Mouse (Mus musculus): ENCODE data around the gene Mgat4b. TPM values are rescaled to one million over a fixed set of nuclear protein-coding genes. Genes with fewer than 3 reads are reported as not detected.

Mgat4b gene
- polyA plus RNA-seq, 1 experiment: 171 TPM

- TF ChIP-seq CTCF (IDR thresholded peaks at IDR 0.05; ENCODE audit: extremely low read depth, insufficient read length, insufficient replicate concordance, low read depth, low read length): no peak
- TF ChIP-seq POLR2A (IDR thresholded peaks at IDR 0.05; ENCODE audit: low read depth, low read length): no peak
- H3K4me3 ChIP-seq (ENCODE audit: low read depth, low read length): no peak overlapping the region
- 65% methylated on average over 8 of the region's 8 CpGs for WGBS
- H3K27ac ChIP-seq (ENCODE audit: insufficient read depth, low read depth, low read length): no peak overlapping the region
- peaks cover 64% of the 10 kb centered on the region for H3K36me3 ChIP-seq (ENCODE audit: control insufficient read depth, insufficient read depth, low read length)
- H3K4me1 ChIP-seq (ENCODE audit: control insufficient read depth, insufficient read depth, insufficient read length, low read length): peaks cover 3% of the 10 kb centered on the region; the same call in 1 of the 2 replicates
- H3K27me3 ChIP-seq (ENCODE audit: control insufficient read depth, insufficient read depth, low read length): no peaks in the 10 kb centered on the region
Observed at GRCm38 (mm10) chr11:50200613-50201012, 10.1 kb upstream of the Mgat4b start.

DNA sequence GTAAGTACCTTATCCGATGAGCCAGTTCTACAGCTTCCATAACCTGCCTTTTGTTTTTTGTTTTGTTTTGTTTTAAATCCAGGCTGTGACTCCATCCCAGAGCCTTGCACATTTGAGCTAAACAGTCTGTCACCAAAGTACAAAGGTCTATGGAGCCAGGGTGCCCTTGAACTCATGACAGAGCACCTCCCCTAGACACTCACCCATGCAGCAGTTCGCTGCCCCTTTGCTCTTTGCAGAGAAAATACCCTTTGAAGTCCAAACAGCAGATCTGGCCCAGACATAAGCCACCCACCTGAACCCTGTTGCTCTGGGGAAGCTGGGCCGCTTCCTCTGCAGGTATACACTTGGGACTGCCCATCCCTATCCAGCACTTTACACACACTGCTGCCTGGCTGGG, 9.1 kb upstream of the Mgat4b start:
- Histone ChIP-seq H3K4me3 (ENCODE audit: low read depth, low read length) (no peak overlapping the region), H3K27me3 (ENCODE audit: control insufficient read depth, insufficient read depth, low read length) (no peaks in the 10 kb centered on the region), H3K36me3 (ENCODE audit: control insufficient read depth, insufficient read depth, low read length) (peaks cover 74% of the 10 kb centered on the region), H3K4me1 (ENCODE audit: control insufficient read depth, insufficient read depth, insufficient read length, low read length) (peaks cover 3% of the 10 kb centered on the region; the same call in 1 of the 2 replicates), H3K27ac (ENCODE audit: insufficient read depth, low read depth, low read length) (no peak overlapping the region)
- TF ChIP-seq CTCF (IDR thresholded peaks at IDR 0.05; ENCODE audit: extremely low read depth, insufficient read length, insufficient replicate concordance, low read depth, low read length) (no peak), POLR2A (IDR thresholded peaks at IDR 0.05; ENCODE audit: low read depth, low read length) (no peak)
- WGBS: 84% methylated on average over 3 of the region's 3 CpGs

DNA sequence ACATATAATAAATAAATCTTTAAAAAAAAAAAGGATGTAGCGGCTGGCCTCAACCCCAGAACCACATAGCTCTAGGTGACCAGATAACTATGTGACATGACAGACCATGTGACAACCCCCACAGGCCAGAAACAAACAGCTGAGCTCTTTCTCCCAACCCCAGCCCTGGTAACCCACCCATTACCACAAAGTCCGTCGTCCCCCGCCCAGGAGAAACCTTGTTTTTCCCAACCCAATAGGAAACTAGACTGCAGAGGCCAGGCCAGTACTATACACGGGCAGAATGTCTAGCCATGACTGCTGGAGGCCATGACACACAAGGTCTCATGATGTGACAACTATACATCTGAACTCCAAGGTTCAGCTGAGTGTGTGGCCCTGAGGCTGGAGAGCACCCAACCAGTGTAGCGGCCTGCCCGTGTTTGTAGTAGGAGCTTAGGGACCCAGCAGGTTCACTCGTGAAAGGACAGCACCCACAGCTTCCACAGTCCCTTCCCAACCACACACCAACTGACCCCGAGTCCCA, 7.3 kb upstream of the Mgat4b start:
- Histone ChIP-seq H3K27me3 (ENCODE audit: control insufficient read depth, insufficient read depth, low read length) (no peaks in the 10 kb centered on the region), H3K36me3 (ENCODE audit: control insufficient read depth, insufficient read depth, low read length) (peaks cover 88% of the 10 kb centered on the region), H3K4me1 (ENCODE audit: control insufficient read depth, insufficient read depth, insufficient read length, low read length) (no peaks in the 10 kb centered on the region), H3K4me3 (ENCODE audit: low read depth, low read length) (no peak overlapping the region), H3K27ac (ENCODE audit: insufficient read depth, low read depth, low read length) (no peak overlapping the region)
- WGBS: 84% methylated on average over 9 of the region's 9 CpGs
- TF ChIP-seq CTCF (IDR thresholded peaks at IDR 0.05; ENCODE audit: extremely low read depth, insufficient read length, insufficient replicate concordance, low read depth, low read length) (no peak), POLR2A (IDR thresholded peaks at IDR 0.05; ENCODE audit: low read depth, low read length) (no peak)

GRCm38 (mm10) chr11:50205434-50205833, 5.3 kb upstream of the Mgat4b start:
- no peaks in the 10 kb centered on the region for H3K27me3 ChIP-seq (ENCODE audit: control insufficient read depth, insufficient read depth, low read length)
- H3K4me1 ChIP-seq (ENCODE audit: control insufficient read depth, insufficient read depth, insufficient read length, low read length): no peaks in the 10 kb centered on the region
- H3K4me3 ChIP-seq (ENCODE audit: low read depth, low read length): no peak overlapping the region
- TF ChIP-seq POLR2A (IDR thresholded peaks at IDR 0.05; ENCODE audit: low read depth, low read length): no peak
- TF ChIP-seq CTCF (IDR thresholded peaks at IDR 0.05; ENCODE audit: extremely low read depth, insufficient read length, insufficient replicate concordance, low read depth, low read length): no peak
- H3K36me3 ChIP-seq (ENCODE audit: control insufficient read depth, insufficient read depth, low read length): peaks cover 72% of the 10 kb centered on the region
- no peak overlapping the region for H3K27ac ChIP-seq (ENCODE audit: insufficient read depth, low read depth, low read length)
- WGBS: 70% methylated on average over 3 of the region's 3 CpGs

DNA sequence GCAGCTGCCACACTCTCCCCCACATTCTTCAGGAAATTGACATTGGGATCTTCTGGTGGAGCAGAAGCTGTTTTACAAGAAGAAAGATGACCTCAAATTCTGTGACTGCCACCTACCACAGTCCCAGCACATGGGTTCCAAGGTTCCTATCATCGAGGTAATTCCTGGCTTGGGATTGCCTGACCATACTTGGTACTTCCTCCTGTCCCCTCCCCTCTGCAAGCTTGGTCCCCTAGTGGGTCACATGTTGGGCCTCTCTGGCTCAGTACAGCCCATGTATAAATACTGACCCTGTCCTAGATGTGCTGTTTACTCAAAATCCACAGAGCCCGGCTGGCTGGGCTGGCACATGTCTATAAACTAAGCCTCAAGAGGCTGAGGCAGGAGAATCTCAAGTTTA, 4.7 kb upstream of the Mgat4b start:
- Histone ChIP-seq H3K4me1 (ENCODE audit: control insufficient read depth, insufficient read depth, insufficient read length, low read length) (no peaks in the 10 kb centered on the region), H3K27ac (ENCODE audit: insufficient read depth, low read depth, low read length) (no peak overlapping the region), H3K27me3 (ENCODE audit: control insufficient read depth, insufficient read depth, low read length) (no peaks in the 10 kb centered on the region), H3K36me3 (ENCODE audit: control insufficient read depth, insufficient read depth, low read length) (peaks cover 66% of the 10 kb centered on the region), H3K4me3 (ENCODE audit: low read depth, low read length) (no peak overlapping the region)
- TF ChIP-seq CTCF (IDR thresholded peaks at IDR 0.05; ENCODE audit: extremely low read depth, insufficient read length, insufficient replicate concordance, low read depth, low read length) (no peak), POLR2A (IDR thresholded peaks at IDR 0.05; ENCODE audit: low read depth, low read length) (no peak)
- 58% methylated on average over 2 of the region's 2 CpGs for WGBS

DNA sequence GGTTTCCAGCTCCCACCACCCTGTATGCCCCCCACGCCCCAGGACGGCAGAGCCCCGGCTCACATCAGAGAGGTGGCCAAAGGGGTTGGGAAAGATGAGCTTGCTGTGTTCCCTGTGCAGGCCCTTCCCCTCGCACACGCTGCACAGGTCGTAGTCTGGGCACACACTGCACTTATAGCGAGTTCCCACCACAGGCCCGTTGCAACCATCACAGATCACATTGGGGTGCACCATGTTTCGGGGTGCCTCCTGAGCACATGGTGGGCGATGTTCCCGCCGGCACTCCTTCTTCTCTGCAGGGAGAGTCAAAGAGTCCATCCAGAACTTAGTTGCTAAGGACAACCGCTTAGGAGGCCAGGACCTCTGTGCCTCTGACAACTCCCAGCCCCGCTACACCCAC, 3.3 kb upstream of the Mgat4b start:
- TF ChIP-seq POLR2A (IDR thresholded peaks at IDR 0.05; ENCODE audit: low read depth, low read length) (no peak), CTCF (IDR thresholded peaks at IDR 0.05; ENCODE audit: extremely low read depth, insufficient read length, insufficient replicate concordance, low read depth, low read length) (no peak)
- Histone ChIP-seq H3K36me3 (ENCODE audit: control insufficient read depth, insufficient read depth, low read length) (peaks cover 53% of the 10 kb centered on the region), H3K4me3 (ENCODE audit: low read depth, low read length) (no peak overlapping the region), H3K27me3 (ENCODE audit: control insufficient read depth, insufficient read depth, low read length) (no peaks in the 10 kb centered on the region), H3K27ac (ENCODE audit: insufficient read depth, low read depth, low read length) (no peak overlapping the region), H3K4me1 (ENCODE audit: control insufficient read depth, insufficient read depth, insufficient read length, low read length) (peaks cover 5% of the 10 kb centered on the region; the same call in 1 of the 2 replicates)
- WGBS: 95% methylated on average over 14 of the region's 14 CpGs

- H3K36me3 ChIP-seq (ENCODE audit: control insufficient read depth, insufficient read depth, low read length): peaks cover 46% of the 10 kb centered on the region
- H3K4me1 ChIP-seq (ENCODE audit: control insufficient read depth, insufficient read depth, insufficient read length, low read length): peaks cover 12% of the 10 kb centered on the region; the same call in 1 of the 2 replicates
- H3K27me3 ChIP-seq (ENCODE audit: control insufficient read depth, insufficient read depth, low read length): no peaks in the 10 kb centered on the region
- no peak overlapping the region for H3K27ac ChIP-seq (ENCODE audit: insufficient read depth, low read depth, low read length)
- H3K4me3 ChIP-seq (ENCODE audit: low read depth, low read length): no peak overlapping the region
- TF ChIP-seq CTCF (IDR thresholded peaks at IDR 0.05; ENCODE audit: extremely low read depth, insufficient read length, insufficient replicate concordance, low read depth, low read length): no peak
- no peak for TF ChIP-seq POLR2A (IDR thresholded peaks at IDR 0.05; ENCODE audit: low read depth, low read length)
- WGBS: 94% methylated on average over 5 of the region's 5 CpGs
Observed at GRCm38 (mm10) chr11:50208039-50208438, 2.7 kb upstream of the Mgat4b start.

All from small intestine, adult 2 months (tissue).